Mouse (Mus musculus): ENCODE measurements at regions not wholly inside any gene's neighbourhood (a gene's known extent, or its start where the extent isn't known, plus 50 kb on each side); places are given as distances from the start of the nearest gene placed in this dataset.
A peak's percentile ranks its signal among the peaks of the same experiment; 100 is the strongest.

DNA sequence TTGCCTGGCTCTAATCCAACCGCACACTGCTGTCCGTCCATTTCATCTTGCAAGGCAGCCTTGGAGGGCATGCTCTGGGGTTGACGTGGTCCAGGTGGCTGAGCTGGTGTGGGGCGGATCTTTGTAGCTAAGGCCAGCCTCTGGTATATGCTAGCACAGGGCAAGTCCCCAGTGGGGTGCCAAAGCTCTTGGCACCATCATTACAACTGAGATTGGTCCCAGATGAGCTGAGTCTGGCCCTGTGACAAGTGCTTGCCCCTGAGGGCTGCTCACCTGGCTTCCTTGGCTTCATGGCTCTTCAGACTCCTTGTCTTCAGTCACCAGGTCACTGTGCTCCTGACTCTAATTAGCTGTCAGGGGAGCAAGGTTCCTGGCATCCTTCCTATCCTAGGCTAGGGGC, 78.3 kb upstream of the Rxra start:
- 87% methylated on average over 4 of the region's 4 CpGs for WGBS

GRCm38 (mm10) chr2:27599061-27599768, 77.0 kb upstream of the Rxra start:
- 65% methylated on average over 8 of the region's 8 CpGs for WGBS
- Histone ChIP-seq H3K4me3 (no peak overlapping the region), H3K9ac (ENCODE audit: low read depth, low read length) (no peak overlapping the region), H3K4me1 (ENCODE audit: control insufficient read depth, insufficient read depth, low read length) (peaks cover 18% of the 10 kb centered on the region), H3K36me3 (ENCODE audit: control insufficient read depth, insufficient read depth, low read length) (no peaks in the 10 kb centered on the region), H3K79me2 (replicated peaks; ENCODE audit: control insufficient read depth, insufficient read depth, low read length) (no peaks in the 10 kb centered on the region), H3K27ac (no peak overlapping the region; the same call in 1 of the 2 replicates), H3K27me3 (ENCODE audit: control insufficient read depth, insufficient read depth, low read length) (no peaks in the 10 kb centered on the region)
- peak; percentile 62 to 76 for DNase-seq
- intact Hi-C loops (cut with DNase I), result loop anchor here (5.0 kb wide), 1 partner anchor 78 kb away; the partner anchor contains the start of gene Rxra
- TF ChIP-seq EP300 (IDR thresholded peaks at IDR 0.05; ENCODE audit: insufficient read depth, low read depth, low read length) (peak; percentile 67; the same call in 1 of the 2 replicates), POLR2A (IDR thresholded peaks at IDR 0.05; ENCODE audit: insufficient read depth, low read depth, low read length) (no peak), CTCF (IDR thresholded peaks at IDR 0.05) (no peak)

More for the DNA sequence above, 78.3 kb upstream of the Rxra start:
- H3K36me3 ChIP-seq (ENCODE audit: control insufficient read depth, insufficient read depth, low read length), result no peaks in the 10 kb centered on the region
- peaks cover 18% of the 10 kb centered on the region for H3K4me1 ChIP-seq (ENCODE audit: control insufficient read depth, insufficient read depth, low read length)
- H3K27ac ChIP-seq, result no peak overlapping the region
- no peak overlapping the region for H3K4me3 ChIP-seq
- H3K9ac ChIP-seq (ENCODE audit: low read depth, low read length), result no peak overlapping the region
- H3K79me2 ChIP-seq (replicated peaks; ENCODE audit: control insufficient read depth, insufficient read depth, low read length), result no peaks in the 10 kb centered on the region
- no peak for TF ChIP-seq POLR2A (IDR thresholded peaks at IDR 0.05; ENCODE audit: insufficient read depth, low read depth, low read length)
- no peak for TF ChIP-seq CTCF (IDR thresholded peaks at IDR 0.05)
- TF ChIP-seq EP300 (IDR thresholded peaks at IDR 0.05; ENCODE audit: insufficient read depth, low read depth, low read length), result no peak
- no peaks in the 10 kb centered on the region for H3K27me3 ChIP-seq (ENCODE audit: control insufficient read depth, insufficient read depth, low read length)
- no peak for DNase-seq
- intact Hi-C loops (cut with DNase I), result loop anchor here (5.0 kb wide), 1 partner anchor 79 kb away; the partner anchor contains the start of gene Rxra

DNA sequence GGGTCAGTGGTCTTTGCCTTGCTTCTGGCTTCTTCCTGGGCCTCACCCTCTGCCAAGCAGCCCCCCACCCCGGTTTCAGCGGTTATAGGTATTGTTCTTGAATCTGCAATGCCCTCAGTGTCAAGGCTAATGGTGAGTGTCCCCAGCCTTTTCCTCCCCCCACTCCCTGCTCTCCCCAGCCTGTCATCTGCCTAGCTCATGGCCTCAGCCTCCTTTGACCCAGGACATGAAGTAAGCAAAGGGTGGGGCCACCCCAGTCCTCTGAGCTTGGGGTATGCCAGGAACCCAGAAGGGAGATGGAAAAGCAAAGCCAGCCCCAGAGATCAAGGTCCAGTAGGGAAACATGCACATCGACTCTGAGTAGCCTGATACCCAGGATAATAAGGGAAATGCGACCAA, 76.5 kb upstream of the Rxra start:
- Histone ChIP-seq H3K9ac (ENCODE audit: low read depth, low read length) (no peak overlapping the region), H3K36me3 (ENCODE audit: control insufficient read depth, insufficient read depth, low read length) (no peaks in the 10 kb centered on the region), H3K27ac (no peak overlapping the region), H3K4me3 (no peak overlapping the region), H3K27me3 (ENCODE audit: control insufficient read depth, insufficient read depth, low read length) (no peaks in the 10 kb centered on the region), H3K4me1 (ENCODE audit: control insufficient read depth, insufficient read depth, low read length) (peaks cover 18% of the 10 kb centered on the region), H3K79me2 (replicated peaks; ENCODE audit: control insufficient read depth, insufficient read depth, low read length) (no peaks in the 10 kb centered on the region)
- no peak for DNase-seq
- intact Hi-C loops (cut with DNase I), result loop anchor here (5.0 kb wide), 1 partner anchor 78 kb away; the partner anchor contains the start of gene Rxra
- WGBS, result 73% methylated on average over 4 of the region's 4 CpGs
- no peak for TF ChIP-seq CTCF (IDR thresholded peaks at IDR 0.05)
- TF ChIP-seq POLR2A (IDR thresholded peaks at IDR 0.05; ENCODE audit: insufficient read depth, low read depth, low read length), result no peak
- no peak for TF ChIP-seq EP300 (IDR thresholded peaks at IDR 0.05; ENCODE audit: insufficient read depth, low read depth, low read length)

GRCm38 (mm10) chr2:27603333-27603732, 72.9 kb upstream of the Rxra start:
- intact Hi-C loops (cut with DNase I), result no loop called here
- no peaks in the 10 kb centered on the region for H3K79me2 ChIP-seq (replicated peaks; ENCODE audit: control insufficient read depth, insufficient read depth, low read length)
- H3K4me3 ChIP-seq, result no peak overlapping the region
- H3K4me1 ChIP-seq (ENCODE audit: control insufficient read depth, insufficient read depth, low read length), result peaks cover 5% of the 10 kb centered on the region
- no peaks in the 10 kb centered on the region for H3K27me3 ChIP-seq (ENCODE audit: control insufficient read depth, insufficient read depth, low read length)
- no peaks in the 10 kb centered on the region for H3K36me3 ChIP-seq (ENCODE audit: control insufficient read depth, insufficient read depth, low read length)
- no peak for DNase-seq
- H3K27ac ChIP-seq, result no peak overlapping the region
- H3K9ac ChIP-seq (ENCODE audit: low read depth, low read length), result no peak overlapping the region
- WGBS, result 79% methylated on average over 4 of the region's 4 CpGs
- TF ChIP-seq CTCF (IDR thresholded peaks at IDR 0.05) (no peak), POLR2A (IDR thresholded peaks at IDR 0.05; ENCODE audit: insufficient read depth, low read depth, low read length) (no peak), EP300 (IDR thresholded peaks at IDR 0.05; ENCODE audit: insufficient read depth, low read depth, low read length) (no peak)

DNA sequence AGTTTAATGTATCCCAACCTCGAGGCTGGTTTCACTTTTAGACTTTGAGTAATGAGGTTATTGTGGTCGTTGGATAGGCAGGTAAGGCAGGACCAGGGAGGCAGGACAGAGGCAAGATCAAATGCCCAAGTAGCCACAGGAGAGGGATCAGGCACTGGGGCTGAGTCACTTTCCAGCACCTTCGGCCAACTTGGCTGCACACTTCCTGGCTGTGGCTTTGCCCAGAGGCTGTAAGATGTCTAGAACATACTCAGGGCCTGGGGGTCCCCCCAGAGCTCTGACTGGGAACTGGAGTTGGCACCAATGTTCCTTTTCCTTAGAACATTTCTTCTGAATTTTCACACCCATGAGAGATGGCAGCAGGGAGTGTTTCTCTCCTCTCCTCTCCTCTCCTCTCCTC, 71.7 kb upstream of the Rxra start:
- H3K4me1 ChIP-seq (ENCODE audit: control insufficient read depth, insufficient read depth, low read length), result no peaks in the 10 kb centered on the region; the same call in 1 of the 2 replicates
- H3K79me2 ChIP-seq (replicated peaks; ENCODE audit: control insufficient read depth, insufficient read depth, low read length), result no peaks in the 10 kb centered on the region
- intact Hi-C loops (cut with DNase I), result no loop called here
- DNase-seq, result no peak
- no peak overlapping the region for H3K27ac ChIP-seq
- H3K4me3 ChIP-seq, result no peak overlapping the region
- H3K27me3 ChIP-seq (ENCODE audit: control insufficient read depth, insufficient read depth, low read length), result no peaks in the 10 kb centered on the region
- WGBS, result 48% methylated on average over 3 of the region's 3 CpGs
- no peak for TF ChIP-seq EP300 (IDR thresholded peaks at IDR 0.05; ENCODE audit: insufficient read depth, low read depth, low read length)
- TF ChIP-seq POLR2A (IDR thresholded peaks at IDR 0.05; ENCODE audit: insufficient read depth, low read depth, low read length), result no peak
- H3K36me3 ChIP-seq (ENCODE audit: control insufficient read depth, insufficient read depth, low read length), result no peaks in the 10 kb centered on the region
- H3K9ac ChIP-seq (ENCODE audit: low read depth, low read length), result no peak overlapping the region

GRCm38 (mm10) chr2:27606816-27607215, 69.4 kb upstream of the Rxra start:
- Histone ChIP-seq H3K9ac (ENCODE audit: low read depth, low read length) (no peak overlapping the region), H3K79me2 (replicated peaks; ENCODE audit: control insufficient read depth, insufficient read depth, low read length) (no peaks in the 10 kb centered on the region), H3K4me1 (ENCODE audit: control insufficient read depth, insufficient read depth, low read length) (no peaks in the 10 kb centered on the region; the same call in 1 of the 2 replicates), H3K27ac (no peak overlapping the region), H3K4me3 (no peak overlapping the region), H3K27me3 (ENCODE audit: control insufficient read depth, insufficient read depth, low read length) (no peaks in the 10 kb centered on the region), H3K36me3 (ENCODE audit: control insufficient read depth, insufficient read depth, low read length) (no peaks in the 10 kb centered on the region)
- 46% methylated on average over 9 of the region's 9 CpGs for WGBS
- intact Hi-C loops (cut with DNase I), result no loop called here
- no peak for DNase-seq
- TF ChIP-seq CTCF (IDR thresholded peaks at IDR 0.05), result no peak
- no peak for TF ChIP-seq EP300 (IDR thresholded peaks at IDR 0.05; ENCODE audit: insufficient read depth, low read depth, low read length)
- no peak for TF ChIP-seq POLR2A (IDR thresholded peaks at IDR 0.05; ENCODE audit: insufficient read depth, low read depth, low read length)
